Mouse (Mus musculus): ENCODE results near the gene Hspa12b.
A peak's percentile ranks its signal among the peaks of the same experiment; 100 is the strongest.
"Not testable (repeated sequence)": the region's sequence is repeated elsewhere in the genome, so short reads cannot be mapped to it uniquely, and the experiment has no call there.

Gene Hspa12b

DNA sequence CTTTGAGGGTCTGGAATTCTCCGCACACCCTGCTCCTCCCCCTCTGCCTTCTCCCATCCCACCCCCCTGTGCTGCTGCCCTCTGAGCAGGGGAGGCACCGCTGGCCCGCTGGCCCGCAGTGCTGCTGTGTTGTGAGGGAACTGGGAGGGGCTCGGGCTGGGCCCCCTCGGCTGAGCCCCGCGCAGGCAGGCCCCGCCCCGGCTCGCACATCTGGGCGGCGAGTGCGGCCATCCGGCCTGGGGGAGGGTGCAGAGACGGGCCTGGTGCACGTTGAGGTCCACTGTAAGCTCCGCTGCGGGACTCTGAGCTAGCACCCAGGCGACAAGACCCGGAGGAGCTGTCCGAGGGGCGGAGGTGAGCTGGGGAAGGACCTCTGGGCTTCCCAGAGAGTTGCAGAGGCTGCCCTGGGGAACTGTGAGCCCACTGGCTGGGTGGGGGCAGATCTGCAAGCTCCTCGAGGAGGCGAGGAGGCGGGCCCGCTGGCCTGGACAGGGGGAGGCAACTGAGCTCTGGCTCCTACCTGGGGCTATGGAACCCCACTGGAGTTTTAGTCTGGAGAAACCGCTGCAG lies at the start of gene Hspa12b:
Gene Hspa12b, plus strand, starts transcription at position 120 of the 570 bp plus-strand sequence.
- no peak for DNase-seq (ENCODE audit: low read depth, low spot score)

DNA sequence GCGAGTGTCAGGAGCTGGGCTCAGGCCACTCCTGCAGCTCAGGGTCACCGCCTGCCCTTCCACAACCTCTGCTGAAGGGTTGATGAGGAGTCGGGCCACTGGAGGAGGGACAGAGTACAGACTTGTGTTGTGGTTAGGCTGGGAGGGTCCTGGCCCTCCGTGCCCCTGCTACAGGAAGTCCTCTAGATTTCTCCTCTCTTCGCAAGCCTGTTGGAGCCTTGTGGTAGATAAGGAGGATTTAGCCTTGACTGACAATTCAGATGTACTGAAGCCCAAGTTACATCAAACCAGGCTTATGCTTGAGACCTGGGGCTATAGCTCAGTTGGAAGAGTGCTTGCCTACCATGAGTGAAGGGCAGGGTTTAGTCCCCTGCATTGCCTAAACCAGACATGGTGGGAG lies 46.6 kb upstream of the Hspa12b start:
- no peak for DNase-seq (ENCODE audit: low read depth, low spot score)

DNA sequence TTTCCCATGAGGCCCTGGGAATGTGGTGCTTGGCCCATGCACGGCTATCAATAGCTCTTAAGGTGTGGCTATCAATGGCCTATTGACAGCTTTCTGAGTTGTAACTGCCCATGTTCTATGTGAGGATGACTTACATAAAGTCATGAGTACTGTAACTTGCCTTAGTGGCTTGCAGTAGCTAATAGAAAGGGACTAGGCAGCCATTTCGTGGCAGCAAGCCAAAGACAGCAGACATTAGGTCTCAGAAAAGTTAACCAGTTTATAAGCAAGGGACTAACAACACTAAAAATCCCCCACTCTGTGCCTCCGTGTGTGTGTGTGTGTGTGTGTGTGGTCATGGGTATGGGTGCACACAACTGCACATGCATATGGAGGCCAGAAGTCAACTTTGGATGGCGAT lies 42.9 kb upstream of the Hspa12b start:
- no peak for DNase-seq (ENCODE audit: low read depth, low spot score)

DNA sequence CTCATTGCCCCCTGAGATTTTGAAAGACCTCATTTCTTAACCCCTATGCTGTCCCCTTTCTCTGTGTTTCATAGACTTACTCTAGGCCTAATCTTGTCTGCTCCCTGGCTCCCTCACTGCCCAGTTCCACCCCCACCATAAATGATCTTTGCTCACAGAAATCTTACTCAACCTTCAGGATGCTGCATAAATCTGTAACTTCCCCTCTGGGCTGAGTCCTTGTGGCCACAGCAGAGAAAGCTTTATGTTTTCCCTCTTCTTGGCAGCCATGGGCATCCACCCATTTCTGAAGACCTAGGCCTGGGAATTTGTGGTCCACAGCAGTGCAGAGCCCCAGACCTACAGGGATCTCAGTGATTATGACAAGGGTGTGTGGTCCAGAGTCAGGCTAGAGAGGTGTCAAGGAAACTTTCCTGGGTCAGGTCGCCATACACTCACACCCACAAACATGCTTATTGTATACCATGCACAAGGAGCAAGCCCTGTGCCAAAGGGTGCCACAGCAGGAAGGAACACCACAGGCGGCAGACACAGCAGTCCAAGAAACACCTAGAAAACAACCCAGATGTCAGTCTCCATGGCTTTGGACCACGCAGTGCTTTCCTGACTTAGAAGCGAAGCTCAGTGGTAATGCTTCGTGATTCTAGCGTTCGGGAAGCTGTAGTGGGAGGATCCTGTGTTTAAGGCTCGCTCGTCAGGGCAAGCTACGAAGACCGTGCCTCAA lies 40.3 kb upstream of the Hspa12b start, which contains the start of gene Siglec1:
Gene Siglec1, minus strand, starts transcription at position 99 of the 724 bp plus-strand sequence.
- DNase-seq (ENCODE audit: low read depth, low spot score): no peak

DNA sequence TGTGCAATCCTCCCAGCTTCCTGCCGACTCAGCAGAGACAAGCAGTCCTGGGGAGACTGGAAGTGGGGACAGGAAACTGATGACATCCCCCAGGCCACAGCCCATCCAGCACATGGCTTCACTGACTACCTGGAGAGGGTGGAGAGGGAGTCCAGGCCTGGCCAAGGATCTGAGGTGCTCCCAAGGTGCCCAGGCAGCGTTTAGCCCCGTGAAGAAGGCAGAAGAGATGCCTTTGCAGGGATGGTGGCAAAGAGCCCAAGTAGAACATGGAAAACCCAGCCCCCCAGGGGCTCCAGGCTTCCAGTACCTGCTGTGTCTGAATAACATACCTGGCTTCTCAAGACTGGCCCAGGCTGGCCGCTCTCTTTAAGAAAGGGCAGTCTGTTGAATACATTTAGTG lies 38.5 kb upstream of the Hspa12b start:
- DNase-seq (ENCODE audit: low read depth, low spot score): no peak

DNA sequence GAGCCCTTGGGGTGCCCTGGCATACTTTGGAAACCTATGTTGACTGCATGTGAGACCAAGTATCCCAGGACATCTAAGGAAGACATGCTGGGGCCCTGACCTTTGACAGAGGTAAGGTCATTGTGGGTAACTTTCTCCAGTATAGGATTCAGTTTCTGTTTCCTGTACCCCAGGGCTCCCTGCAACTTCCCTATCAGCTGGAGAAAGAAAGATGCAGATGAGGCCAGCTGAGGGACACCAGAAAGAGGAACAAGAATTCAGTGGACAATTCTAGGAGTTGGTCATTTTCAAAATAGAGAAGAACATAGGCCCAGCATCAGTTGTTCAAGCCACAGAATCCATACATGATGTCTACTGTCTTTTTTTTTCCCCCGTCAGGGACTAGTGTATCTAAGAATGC lies 37.4 kb upstream of the Hspa12b start:
- DNase-seq (ENCODE audit: low read depth, low spot score): no peak

DNA sequence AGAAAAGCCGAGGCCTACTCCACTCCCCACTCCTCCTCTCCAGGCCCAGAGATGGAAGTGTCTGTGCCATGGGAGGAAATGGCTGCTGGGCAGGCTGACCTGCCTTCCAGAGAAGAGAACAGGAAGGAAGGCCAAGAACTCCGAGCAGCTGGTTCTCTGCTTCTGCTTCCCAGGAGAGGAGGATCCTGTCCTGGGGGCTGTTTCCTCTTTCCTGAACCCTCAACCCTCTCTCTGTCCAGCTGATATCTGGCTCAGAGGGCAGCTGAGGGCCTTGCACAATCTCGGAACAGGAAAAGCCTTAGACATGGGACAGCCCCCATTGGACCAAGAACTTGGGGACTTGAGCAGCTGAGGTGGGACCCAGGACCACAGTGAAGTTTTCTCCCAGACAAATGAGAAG lies 36.2 kb upstream of the Hspa12b start:
- peak; percentile 25 for DNase-seq (ENCODE audit: low read depth, low spot score)

DNA sequence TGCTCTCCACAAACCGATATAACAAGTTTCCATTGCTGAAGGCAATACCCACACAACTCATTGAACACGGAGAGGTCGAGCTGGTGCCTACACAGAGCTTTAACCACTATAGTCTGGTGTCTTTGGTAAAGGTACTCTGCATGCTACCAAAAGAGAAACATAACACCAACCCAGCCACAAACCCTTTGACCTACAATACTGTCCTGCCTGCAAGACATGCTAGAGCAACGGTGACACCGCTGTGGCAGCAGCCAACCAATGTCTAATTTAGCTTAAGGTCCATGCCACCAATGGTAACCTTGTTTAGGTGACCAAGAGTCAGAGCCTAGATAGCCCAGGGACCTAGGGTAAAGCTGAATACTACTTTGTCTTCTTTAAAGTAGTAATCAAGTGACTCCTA lies 33.5 kb upstream of the Hspa12b start:
- no peak for DNase-seq (ENCODE audit: low read depth, low spot score)

DNA sequence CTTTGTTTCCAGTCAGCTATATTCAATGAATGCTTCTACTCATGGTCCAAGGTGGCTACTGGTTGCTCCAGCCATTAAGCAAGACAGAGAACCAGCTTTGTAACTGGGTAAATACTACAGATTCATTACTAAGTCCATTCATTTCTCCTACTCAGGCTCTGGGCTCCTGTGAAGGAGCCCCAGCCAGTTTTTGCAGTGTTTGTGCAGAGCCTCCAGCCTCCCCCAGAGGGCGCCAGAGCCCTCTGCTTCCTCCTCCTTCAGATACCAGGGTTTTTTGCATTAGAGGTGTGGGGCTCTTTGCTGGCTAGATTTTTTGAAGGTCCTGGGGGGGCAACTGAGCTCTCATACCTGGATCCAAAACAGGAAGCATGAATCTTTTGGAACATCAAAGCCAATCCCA lies 32.3 kb upstream of the Hspa12b start:
- DNase-seq (ENCODE audit: low read depth, low spot score): peak; percentile 74

DNA sequence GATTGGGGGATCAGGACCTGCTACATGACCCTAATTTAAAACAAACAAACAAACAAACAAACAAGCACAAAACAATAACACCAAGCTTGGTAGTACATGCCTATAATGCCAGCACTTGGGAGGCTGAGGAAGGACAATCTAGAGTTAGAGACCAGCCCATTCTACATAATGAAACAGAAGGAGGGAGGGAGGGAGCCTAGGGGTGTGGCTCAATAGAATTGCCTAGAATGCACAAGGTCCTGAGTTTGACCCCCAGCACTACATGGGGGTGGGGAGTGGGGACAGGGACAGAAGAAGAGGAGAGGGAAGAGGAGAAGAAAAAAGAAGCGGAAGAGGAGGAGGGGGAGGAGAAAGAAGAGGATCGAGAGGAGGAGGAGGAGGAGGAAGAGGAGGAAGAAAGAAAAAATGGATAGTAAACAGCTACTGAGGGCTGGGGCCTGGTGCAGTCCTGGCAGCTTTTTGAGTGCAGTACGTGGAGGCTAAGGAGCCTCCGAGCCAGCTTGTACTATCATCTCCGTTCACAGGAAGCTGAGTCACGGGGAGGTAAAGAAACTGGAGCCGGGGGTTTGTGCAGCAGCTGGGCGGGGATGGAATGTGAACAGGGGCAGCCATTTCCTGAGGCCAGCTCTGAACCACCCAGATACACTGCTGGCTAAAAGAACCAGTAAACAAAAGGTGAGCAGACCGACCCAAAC lies 30.8 kb upstream of the Hspa12b start:
- DNase-seq (ENCODE audit: low read depth, low spot score): peak; percentile 63

DNA sequence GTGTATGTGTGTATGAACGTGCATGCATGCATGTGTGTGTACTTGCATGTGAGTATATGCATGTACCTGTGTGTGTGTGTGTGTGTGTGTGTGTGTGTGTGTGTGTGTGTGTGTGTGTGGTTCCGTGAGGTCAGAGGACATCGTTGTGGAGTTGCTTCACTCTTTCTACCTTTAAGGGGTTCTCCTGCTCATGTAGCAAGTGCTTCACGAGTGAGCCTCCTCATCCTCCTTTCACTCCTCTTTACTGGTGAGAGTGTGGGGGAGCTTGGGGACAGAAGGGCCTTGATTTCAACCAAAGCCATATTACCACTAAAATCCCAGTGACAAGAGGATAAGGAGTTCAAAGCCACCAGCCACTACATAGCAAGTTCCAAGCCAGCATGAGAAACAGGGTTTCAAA lies 30.0 kb upstream of the Hspa12b start:
- DNase-seq (ENCODE audit: low read depth, low spot score): no peak

DNA sequence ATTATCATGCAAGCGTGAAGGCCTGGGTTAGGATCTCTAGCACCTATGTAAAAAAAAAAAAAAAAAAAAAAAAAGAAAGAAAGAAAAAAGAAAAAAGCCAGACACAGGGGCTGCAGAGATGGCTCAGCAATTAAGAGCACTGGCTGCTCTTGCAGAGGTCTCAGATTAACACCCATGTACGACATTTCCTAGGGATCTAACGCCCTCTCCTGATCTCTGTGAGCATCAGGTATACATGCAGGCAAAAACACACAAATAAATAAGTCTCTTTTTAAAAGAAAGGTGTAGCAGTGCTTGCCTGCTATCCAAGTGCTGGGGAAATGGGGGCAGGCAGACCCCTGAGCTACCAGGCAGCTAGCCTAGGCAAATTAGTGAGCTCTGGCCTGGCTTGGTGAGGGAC lies 25.6 kb upstream of the Hspa12b start:
- no peak for DNase-seq (ENCODE audit: low read depth, low spot score)

DNA sequence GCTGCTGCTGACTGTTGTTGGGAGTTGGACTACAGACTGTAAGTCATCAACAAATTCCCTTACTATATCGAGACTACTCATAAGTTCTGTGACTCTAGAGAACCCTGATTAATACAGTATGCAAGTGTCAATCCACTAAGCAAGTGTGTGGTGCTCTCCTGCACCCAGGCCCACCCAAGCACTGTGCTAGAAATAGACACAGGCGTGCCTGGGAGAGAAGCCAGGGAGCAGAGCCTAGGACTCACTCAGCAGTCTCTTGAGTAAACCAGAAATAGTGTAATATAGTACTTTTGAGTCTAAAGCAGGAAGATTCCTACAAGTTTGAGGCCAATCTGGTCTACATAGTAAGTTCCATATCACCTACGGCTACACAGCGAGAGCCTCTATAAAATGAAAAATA lies 23.1 kb upstream of the Hspa12b start:
- peak; percentile 55 for DNase-seq (ENCODE audit: low read depth, low spot score)

DNA sequence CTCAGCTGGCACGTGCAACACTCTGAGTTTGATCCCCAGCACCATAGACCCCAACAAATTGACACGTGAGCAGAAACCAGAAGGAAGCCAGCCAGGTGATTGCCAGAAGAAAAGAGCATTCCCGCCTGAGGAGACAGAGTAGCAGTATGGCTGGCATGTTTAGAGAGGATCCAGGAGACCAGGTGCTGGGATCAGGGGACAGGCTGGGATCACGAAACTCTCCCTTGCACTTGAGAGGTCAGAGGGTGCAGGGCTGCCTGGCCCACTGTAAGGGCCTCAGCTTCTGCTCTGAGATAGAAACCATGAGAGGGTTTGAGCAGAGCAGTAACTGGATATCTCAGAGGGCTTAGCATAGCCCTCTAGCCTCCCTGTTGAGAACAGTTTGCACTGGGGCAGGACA lies 22.0 kb upstream of the Hspa12b start:
- DNase-seq (ENCODE audit: low read depth, low spot score): not testable (repeated sequence)

DNA sequence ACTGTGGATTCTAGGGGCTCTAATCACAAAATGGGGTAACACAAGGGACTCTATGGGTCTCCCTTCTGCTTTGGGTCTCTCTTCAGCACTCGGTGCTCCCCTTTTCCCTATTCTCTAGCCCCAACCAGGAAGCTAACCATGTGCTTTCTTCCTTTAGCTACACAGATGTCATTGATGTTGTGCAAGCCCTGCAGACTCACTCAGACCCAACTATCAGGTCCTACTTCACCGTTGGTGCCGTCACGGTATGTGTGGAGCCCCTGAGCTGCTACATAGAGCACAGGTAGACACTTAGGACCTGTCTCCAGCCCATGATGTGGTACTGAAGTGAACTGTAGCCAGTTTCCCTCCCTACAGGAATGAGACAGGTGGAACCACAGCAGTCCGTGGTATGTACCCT lies 21.1 kb upstream of the Hspa12b start:
- no peak for DNase-seq (ENCODE audit: low read depth, low spot score)

DNA sequence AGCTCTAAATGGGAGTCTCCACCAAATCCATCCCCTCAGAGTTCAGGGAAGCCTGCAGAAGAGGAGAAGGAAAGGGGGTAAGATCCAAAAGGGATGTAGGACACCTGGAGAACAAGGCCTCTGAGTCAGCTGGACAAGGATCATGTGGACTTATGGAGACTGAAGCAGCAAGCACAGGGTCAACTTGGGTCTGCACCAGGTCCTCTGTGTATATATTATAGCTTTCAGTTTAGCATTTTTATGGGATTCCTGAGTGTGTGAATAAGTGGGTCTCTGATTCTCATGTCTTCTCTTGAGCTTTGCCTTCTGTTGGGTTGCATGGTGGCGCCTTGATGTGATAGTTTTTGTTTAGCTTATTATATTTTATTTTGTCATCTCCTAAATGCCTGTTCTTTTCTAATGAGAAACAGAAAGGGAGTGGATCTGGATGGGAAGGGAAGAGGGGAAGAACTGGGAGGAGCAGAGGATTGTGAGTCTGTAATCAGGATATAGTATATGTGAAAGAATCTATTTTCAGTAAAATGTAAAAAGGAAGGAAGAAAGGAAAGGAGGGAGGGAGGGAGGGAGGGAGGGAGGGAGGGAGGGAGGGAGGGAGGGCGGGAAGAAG lies 8.0 kb upstream of the Hspa12b start:
- DNase-seq (ENCODE audit: low read depth, low spot score): no peak

DNA sequence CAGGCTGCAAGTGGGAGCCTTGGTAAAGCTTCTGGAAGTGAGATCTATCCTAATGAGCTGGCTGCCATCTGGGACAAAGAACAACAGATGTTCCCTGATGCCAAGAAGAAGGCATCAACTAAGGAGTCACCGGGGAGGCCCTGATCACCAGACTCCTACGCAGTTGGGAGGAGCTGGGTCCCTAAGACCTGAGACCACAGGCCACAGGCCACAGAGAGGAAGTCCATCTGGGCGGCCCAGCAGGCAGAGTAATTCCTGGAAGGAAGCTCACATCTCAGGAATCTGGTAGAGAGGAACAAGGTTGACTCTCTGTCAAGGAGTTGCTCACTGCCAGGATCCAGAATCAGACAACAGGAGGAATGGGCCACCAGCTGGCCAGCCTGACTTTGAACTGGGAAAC lies 2.9 kb upstream of the Hspa12b start:
- peak; percentile 29 for DNase-seq (ENCODE audit: low read depth, low spot score)

DNA sequence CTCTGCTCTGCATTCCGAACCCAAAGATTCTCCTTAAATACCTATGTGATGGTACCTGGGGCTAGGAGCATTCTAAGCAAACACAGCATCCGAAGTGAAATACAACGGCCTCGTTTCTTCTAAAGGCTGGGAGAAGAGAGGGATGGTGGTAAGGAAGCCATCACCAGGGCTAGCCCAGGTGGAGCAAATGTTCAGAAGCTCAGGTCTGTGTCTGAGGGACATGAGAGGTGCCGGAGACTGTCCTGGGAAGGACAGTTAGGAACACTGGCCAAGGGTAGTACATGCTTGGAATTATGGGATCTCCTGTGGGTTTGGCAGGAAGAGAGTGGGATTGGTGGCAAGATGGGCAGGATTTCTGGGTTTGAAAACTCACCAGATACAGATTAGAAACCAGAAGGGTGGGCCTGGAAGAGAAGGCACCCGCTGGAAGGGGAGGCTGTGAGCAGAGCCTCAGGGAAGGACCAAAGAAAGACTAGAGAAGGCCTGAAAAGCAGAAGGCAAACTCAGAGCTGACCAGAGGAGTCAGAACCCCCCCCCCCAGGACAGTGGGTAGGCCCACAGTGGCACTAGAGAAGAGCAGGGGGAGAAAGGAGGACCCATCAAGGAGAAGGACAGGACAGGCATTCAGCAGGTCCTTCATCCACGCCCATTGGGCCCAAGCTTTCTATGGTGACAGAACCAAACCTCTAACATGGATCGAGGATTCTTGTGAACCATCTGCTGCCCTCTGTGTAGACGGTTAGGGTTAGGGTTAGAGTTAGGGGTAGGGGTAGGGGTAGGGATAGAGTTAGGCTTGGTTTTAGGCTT lies 1.7 kb upstream of the Hspa12b start:
- no peak for DNase-seq (ENCODE audit: low read depth, low spot score)

DNA sequence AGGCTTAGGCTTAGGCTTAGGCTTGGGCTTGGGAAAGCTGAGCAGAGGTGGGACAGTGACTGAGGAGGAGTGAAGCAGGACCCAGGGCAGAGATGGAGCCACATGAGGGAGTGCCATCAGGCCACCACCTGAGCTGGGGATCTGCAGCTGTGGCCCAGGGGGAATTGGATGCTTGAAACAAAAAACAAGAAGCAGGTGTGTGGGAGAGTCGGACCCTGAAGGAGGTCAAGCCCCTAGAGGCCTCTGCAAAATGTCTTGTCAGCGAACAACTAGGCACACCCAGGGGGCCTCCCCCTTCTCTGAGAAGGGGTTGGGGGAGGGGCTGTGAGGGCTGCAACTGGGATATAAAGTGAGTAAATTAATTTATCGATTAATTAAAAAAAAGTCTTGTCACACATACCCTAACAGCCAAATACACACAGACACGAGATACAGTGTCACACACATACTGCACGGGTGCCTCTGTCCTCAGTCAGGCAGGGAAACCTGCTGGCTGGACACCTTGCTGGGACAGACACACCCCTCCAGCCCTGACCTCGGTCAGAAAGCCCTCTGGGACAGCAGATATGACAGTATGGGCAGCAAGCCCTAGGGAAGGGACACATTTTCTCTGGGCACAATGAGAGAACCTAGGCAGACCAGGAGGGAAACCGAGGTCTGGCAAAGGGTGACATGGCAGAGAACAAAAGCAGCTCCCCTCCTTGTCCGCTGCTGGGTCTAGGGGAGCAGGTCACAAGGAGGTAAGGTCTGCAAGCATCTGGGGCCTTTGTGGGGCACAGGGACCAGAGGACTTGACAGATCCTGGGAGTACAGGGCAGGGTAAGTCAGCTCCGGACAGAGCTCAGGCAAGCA lies 890 bp upstream of the Hspa12b start:
- no peak for DNase-seq (ENCODE audit: low read depth, low spot score)

DNA sequence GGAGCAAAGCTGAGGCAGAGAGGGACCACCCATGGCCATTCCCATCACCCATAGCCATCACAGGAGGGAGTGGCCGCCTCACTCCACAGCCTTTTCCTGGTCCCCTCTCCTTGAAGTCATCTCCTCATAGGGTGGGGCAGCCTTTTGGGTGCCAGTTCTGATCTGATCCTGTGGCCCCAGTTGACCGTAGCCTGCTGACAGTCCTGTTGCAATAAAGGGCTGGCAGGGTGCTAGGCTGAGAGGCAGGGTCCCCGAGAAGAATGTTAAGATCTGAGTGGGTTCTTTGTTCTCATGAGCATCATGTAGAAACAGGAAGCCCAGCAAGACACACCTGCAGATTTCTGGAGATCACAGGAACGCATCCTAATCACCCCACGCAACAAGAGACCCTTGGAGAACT lies 1.1 kb downstream of the Hspa12b start:
- no peak for DNase-seq (ENCODE audit: low read depth, low spot score)

DNA sequence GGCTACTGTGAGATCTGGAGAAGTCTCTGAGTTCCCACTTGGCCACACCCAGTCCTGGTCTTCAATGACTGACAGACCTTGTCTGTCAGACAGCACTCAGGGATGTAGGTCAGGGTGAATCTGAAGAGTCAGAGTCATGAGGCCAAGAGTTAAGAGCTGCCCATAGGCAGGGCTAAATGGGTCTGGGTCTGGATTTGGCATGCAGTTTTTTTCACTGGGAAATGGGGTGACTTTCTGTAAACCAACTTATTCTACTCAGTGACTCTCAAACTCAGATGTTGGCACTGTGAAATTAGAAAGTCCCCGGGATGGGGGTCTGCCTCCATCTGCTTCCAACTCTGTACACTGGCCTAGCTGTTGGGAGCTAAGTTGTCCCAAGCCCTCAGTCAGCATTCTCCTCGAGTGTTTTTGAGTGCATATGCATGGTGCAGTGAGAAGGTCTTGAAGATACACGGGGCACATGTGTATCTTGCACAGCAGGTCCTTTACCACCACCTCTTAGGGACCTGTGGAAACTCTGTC lies 1.6 kb downstream of the Hspa12b start:
- DNase-seq (ENCODE audit: low read depth, low spot score): no peak

All from brain, adult 2 months (tissue).